Mouse (Mus musculus): ENCODE measurements around the gene Dapl1. TPM values are rescaled to one million over a fixed set of nuclear protein-coding genes. Genes with fewer than 3 reads are reported as not detected.

Dapl1 gene
- polyA plus RNA-seq, 2 experiments: 1.0 to 3.1 TPM

GRCm38 (mm10) chr2:59488235-59488634 lies 3.8 kb downstream of the Dapl1 start:
- no peak for ATAC-seq (ENCODE audit: low FRiP score, low read depth)
- DNase-seq (ENCODE audit: low spot score): no peak

DNA sequence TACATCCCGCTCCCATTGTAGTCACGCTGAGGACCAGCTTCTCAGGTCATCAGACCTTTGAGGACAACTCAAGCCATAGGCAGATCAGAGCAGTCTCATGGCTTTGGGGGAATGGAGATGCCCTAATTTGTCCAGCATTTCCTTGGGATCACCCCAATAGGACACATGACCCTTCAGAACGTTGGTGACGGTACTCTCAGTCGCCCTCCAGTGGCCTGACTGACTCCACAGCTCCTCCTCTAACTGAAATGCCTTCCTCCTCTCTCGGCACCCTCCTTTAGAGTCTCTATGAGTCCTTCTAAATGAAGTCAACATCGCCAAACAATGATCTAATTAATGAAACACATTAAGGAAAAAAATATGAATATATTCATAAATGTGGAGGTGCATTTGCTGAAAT lies 5.9 kb downstream of the Dapl1 start:
- Histone ChIP-seq H3K4me2 (replicated peaks; ENCODE audit: low read depth, low read length, severe bottlenecking) (no peak overlapping the region), H3K36me3 (ENCODE audit: control insufficient read depth, insufficient read depth, low read length) (no peaks in the 10 kb centered on the region), H3K4me1 (ENCODE audit: control insufficient read depth, insufficient read depth, low read length) (0 out of 2 replicates have a peak, but pooled peaks cover 7% of the 10 kb centered on the region), H3K9ac (ENCODE audit: low read depth, low read length, severe bottlenecking) (no peak overlapping the region), H3K27ac (replicated peaks; ENCODE audit: low read depth, low read length) (no peak overlapping the region), H3K9me3 (ENCODE audit: control insufficient read depth, low read length) (no peaks in the 10 kb centered on the region), H3K27me3 (ENCODE audit: control insufficient read depth, insufficient read depth, low read length) (no peaks in the 10 kb centered on the region), H3K4me3 (replicated peaks; ENCODE audit: low read length) (no peak overlapping the region)
- DNase-seq (ENCODE audit: low spot score) (no peak), ATAC-seq (ENCODE audit: low FRiP score, low read depth) (no peak)
- WGBS: 77% methylated on average over 7 of the region's 7 CpGs
- no peak for TF ChIP-seq POLR2A (IDR thresholded peaks at IDR 0.05; ENCODE audit: borderline replicate concordance, extremely low read depth, insufficient read depth, insufficient read length)

More at GRCm38 (mm10) chr2:59488235-59488634, 3.8 kb downstream of the Dapl1 start:
- H3K4me2 ChIP-seq (replicated peaks; ENCODE audit: low read depth, low read length, severe bottlenecking): no peak overlapping the region
- no peak overlapping the region for H3K9ac ChIP-seq (ENCODE audit: low read depth, low read length, severe bottlenecking)
- H3K27me3 ChIP-seq (ENCODE audit: control insufficient read depth, insufficient read depth, low read length): no peaks in the 10 kb centered on the region
- H3K4me3 ChIP-seq (replicated peaks; ENCODE audit: low read length): no peak overlapping the region
- TF ChIP-seq POLR2A (IDR thresholded peaks at IDR 0.05; ENCODE audit: borderline replicate concordance, extremely low read depth, insufficient read depth, insufficient read length): no peak
- H3K27ac ChIP-seq (replicated peaks; ENCODE audit: low read depth, low read length): no peak overlapping the region
- WGBS: 60% methylated on average over 2 of the region's 2 CpGs
- H3K9me3 ChIP-seq (ENCODE audit: control insufficient read depth, low read length): no peaks in the 10 kb centered on the region
- no peaks in the 10 kb centered on the region for H3K4me1 ChIP-seq (ENCODE audit: control insufficient read depth, insufficient read depth, low read length)
- H3K36me3 ChIP-seq (ENCODE audit: control insufficient read depth, insufficient read depth, low read length): no peaks in the 10 kb centered on the region

- no peak for TF ChIP-seq POLR2A (IDR thresholded peaks at IDR 0.05; ENCODE audit: borderline replicate concordance, extremely low read depth, insufficient read depth, insufficient read length)
- Histone ChIP-seq H3K27ac (replicated peaks; ENCODE audit: low read depth, low read length) (no peak overlapping the region), H3K4me2 (replicated peaks; ENCODE audit: low read depth, low read length, severe bottlenecking) (no peak overlapping the region), H3K4me3 (replicated peaks; ENCODE audit: low read length) (no peak overlapping the region), H3K9me3 (ENCODE audit: control insufficient read depth, low read length) (no peaks in the 10 kb centered on the region), H3K36me3 (ENCODE audit: control insufficient read depth, insufficient read depth, low read length) (no peaks in the 10 kb centered on the region), H3K9ac (ENCODE audit: low read depth, low read length, severe bottlenecking) (no peak overlapping the region), H3K27me3 (ENCODE audit: control insufficient read depth, insufficient read depth, low read length) (no peaks in the 10 kb centered on the region), H3K4me1 (ENCODE audit: control insufficient read depth, insufficient read depth, low read length) (0 out of 2 replicates have a peak, but pooled peaks cover 7% of the 10 kb centered on the region)
- ATAC-seq (ENCODE audit: low FRiP score, low read depth): no peak
- WGBS: 22% methylated on average over 13 of the region's 13 CpGs
- DNase-seq (ENCODE audit: low spot score): no peak
These were observed 9.1 kb downstream of the Dapl1 start for GRCm38 (mm10) chr2:59493445-59494085.

DNA sequence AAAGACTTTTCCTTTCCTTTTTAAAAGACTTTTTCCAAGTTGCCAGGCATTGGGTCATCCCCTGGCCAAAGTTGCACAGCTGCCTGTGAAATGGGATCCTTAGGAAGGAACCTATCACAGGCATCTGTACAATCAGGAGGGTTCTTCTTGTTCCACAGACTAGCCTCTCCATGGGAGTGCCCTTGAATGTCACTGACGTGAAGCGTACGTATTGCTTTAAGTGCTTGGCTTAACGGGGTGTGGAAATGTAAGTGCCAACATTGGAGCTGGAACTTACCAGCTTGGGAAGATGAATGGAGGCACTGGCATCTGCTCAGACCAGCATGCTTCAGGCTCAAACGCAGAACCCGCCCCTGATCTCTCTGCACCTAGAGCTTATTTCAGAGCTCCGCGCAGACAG lies 14.7 kb downstream of the Dapl1 start:
- Histone ChIP-seq H3K9ac (ENCODE audit: low read depth, low read length, severe bottlenecking) (no peak overlapping the region), H3K27ac (replicated peaks; ENCODE audit: low read depth, low read length) (no peak overlapping the region), H3K4me2 (replicated peaks; ENCODE audit: low read depth, low read length, severe bottlenecking) (no peak overlapping the region), H3K4me1 (ENCODE audit: control insufficient read depth, insufficient read depth, low read length) (0 out of 2 replicates have a peak, but pooled peaks cover 3% of the 10 kb centered on the region), H3K27me3 (ENCODE audit: control insufficient read depth, insufficient read depth, low read length) (no peaks in the 10 kb centered on the region), H3K9me3 (ENCODE audit: control insufficient read depth, low read length) (no peaks in the 10 kb centered on the region), H3K36me3 (ENCODE audit: control insufficient read depth, insufficient read depth, low read length) (no peaks in the 10 kb centered on the region), H3K4me3 (replicated peaks; ENCODE audit: low read length) (no peak overlapping the region)
- TF ChIP-seq POLR2A (IDR thresholded peaks at IDR 0.05; ENCODE audit: borderline replicate concordance, extremely low read depth, insufficient read depth, insufficient read length): no peak
- DNase-seq (ENCODE audit: low spot score) (no peak), ATAC-seq (ENCODE audit: low FRiP score, low read depth) (no peak)
- 77% methylated on average over 8 of the region's 8 CpGs for WGBS

GRCm38 (mm10) chr2:59499717-59500116 lies 15.3 kb downstream of the Dapl1 start:
- Histone ChIP-seq H3K27ac (replicated peaks; ENCODE audit: low read depth, low read length) (no peak overlapping the region), H3K36me3 (ENCODE audit: control insufficient read depth, insufficient read depth, low read length) (no peaks in the 10 kb centered on the region), H3K4me2 (replicated peaks; ENCODE audit: low read depth, low read length, severe bottlenecking) (no peak overlapping the region), H3K4me3 (replicated peaks; ENCODE audit: low read length) (no peak overlapping the region), H3K9ac (ENCODE audit: low read depth, low read length, severe bottlenecking) (no peak overlapping the region), H3K9me3 (ENCODE audit: control insufficient read depth, low read length) (no peaks in the 10 kb centered on the region), H3K27me3 (ENCODE audit: control insufficient read depth, insufficient read depth, low read length) (no peaks in the 10 kb centered on the region), H3K4me1 (ENCODE audit: control insufficient read depth, insufficient read depth, low read length) (0 out of 2 replicates have a peak, but pooled peaks cover 3% of the 10 kb centered on the region)
- TF ChIP-seq POLR2A (IDR thresholded peaks at IDR 0.05; ENCODE audit: borderline replicate concordance, extremely low read depth, insufficient read depth, insufficient read length): no peak
- 75% methylated on average over 2 of the region's 2 CpGs for WGBS
- ATAC-seq (ENCODE audit: low FRiP score, low read depth) (no peak), DNase-seq (ENCODE audit: low spot score) (no peak)
